Mouse (Mus musculus) limb, embryonic 11.5 days (tissue): ENCODE results near the gene E030018B13Rik. TPM values are rescaled to one million over a fixed set of nuclear protein-coding genes. Genes with fewer than 3 reads are reported as not detected.

Experiments
- ATAC-seq: fragments of 200-750 bp; cut with Nextera tagmentation; 2 replicates; pipeline ENCODE4 v1.8.0; 2017; ENCODE audit warnings: low read depth; ENCODE audit not compliant: insufficient number of reproducible peaks, low FRiP score, low TSS enrichment
- DNase-seq: peaks from one replicate; pipeline ENCODE4 v3.0.0-alpha.2; 2015; ENCODE audit warnings: low spot score
- H3K27ac ChIP-seq: fragments of 300-500 bp; sonication (generic); replicated peaks from 2 replicates; pipeline ENCODE4 v1.5.1; 2014; ENCODE audit warnings: low read depth, mild to moderate bottlenecking, low read length
- H3K27me3 ChIP-seq: fragments of 300-500 bp; sonication (generic); 2 replicates; pipeline ENCODE4 v1.6.1; 2014; ENCODE audit warnings: mild to moderate bottlenecking, low read length, mixed read lengths; ENCODE audit not compliant: control insufficient read depth, insufficient read depth
- H3K36me3 ChIP-seq: fragments of 300-500 bp; sonication (generic); 2 replicates; pipeline ENCODE4 v1.6.1; 2014; ENCODE audit warnings: mild to moderate bottlenecking, low read length, moderate library complexity, mixed read lengths; ENCODE audit not compliant: control insufficient read depth, insufficient read depth
- H3K4me1 ChIP-seq: fragments of 300-500 bp; sonication (generic); 2 replicates; pipeline ENCODE4 v1.6.1; 2014; ENCODE audit warnings: low read length, mixed read lengths; ENCODE audit not compliant: control insufficient read depth, insufficient read depth
- H3K4me2 ChIP-seq: fragments of 300-500 bp; sonication (generic); 2 replicates; pipeline ENCODE4 v1.6.1; 2014; ENCODE audit warnings: low read depth, mild to moderate bottlenecking, moderate library complexity; ENCODE audit not compliant: severe bottlenecking
- H3K4me3 ChIP-seq: fragments of 300-500 bp; sonication (generic); 2 replicates; pipeline ENCODE4 v1.5.1; 2014; ENCODE audit warnings: low read depth, low read length
- H3K9ac ChIP-seq: fragments of 300-500 bp; sonication (generic); 2 replicates; pipeline ENCODE4 v1.6.1; 2014; ENCODE audit warnings: mild to moderate bottlenecking, low read length
- H3K9me3 ChIP-seq: fragments of 300-500 bp; sonication (generic); 2 replicates; pipeline ENCODE4 v1.6.1; 2016; ENCODE audit warnings: low read length; ENCODE audit not compliant: control insufficient read depth
- WGBS: fragments of 180-500 bp; shearing (Covaris S2); extraction: QIAGEN DNeasy Blood & Tissue Kit; methylation state at CpG from one replicate; pipeline ENCODE4 v1.1.7; 2014; 5-methylcytosine and 5-hydroxymethylcytosine counted together
- polyA plus RNA-seq: library from polyadenylated mRNA; unstranded; fragments of >200 nt; fragmentation: Nextera tagmentation; extraction: Ambion mirVana; gene quantifications from 2 replicates; pipeline ENCODE4 v1.2.1, GENCODE M21; 2014

Gene E030018B13Rik
- polyA plus RNA-seq, 1 experiment from 2014 or later = not detected

DNA sequence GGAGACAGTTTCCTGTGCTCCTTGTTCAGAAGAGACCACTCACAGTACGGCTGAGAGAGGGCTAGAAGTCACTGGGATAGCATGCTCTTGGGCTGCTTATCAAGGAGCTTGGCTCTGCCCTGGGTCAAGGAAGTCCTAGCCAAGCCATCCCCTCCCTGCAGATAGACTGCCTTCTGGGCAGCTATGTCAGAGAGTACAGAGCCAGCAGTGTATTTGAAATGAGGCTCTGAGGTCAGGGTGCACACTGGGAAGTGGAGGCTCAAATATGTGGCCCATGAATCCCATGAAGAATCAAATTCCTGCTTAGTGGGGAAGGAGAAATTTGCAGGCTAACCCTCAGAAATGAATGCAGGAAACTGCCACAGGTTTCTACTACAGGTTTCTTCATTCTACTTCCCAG, 17.9 kb downstream of the E030018B13Rik start:
- H3K4me1 ChIP-seq = peaks cover 4% of the 10 kb centered on the region; the same call in 1 of the 2 replicates
- ATAC-seq (no peak), DNase-seq (no peak)
- WGBS = 77% methylated on average over 1 of the region's 1 CpGs
- H3K36me3 ChIP-seq = no peaks in the 10 kb centered on the region
- H3K4me2 ChIP-seq = no peak overlapping the region
- no peaks in the 10 kb centered on the region for H3K27me3 ChIP-seq
- no peak overlapping the region for H3K27ac ChIP-seq
- H3K9me3 ChIP-seq = no peaks in the 10 kb centered on the region
- no peak overlapping the region for H3K4me3 ChIP-seq
- no peak overlapping the region for H3K9ac ChIP-seq

DNA sequence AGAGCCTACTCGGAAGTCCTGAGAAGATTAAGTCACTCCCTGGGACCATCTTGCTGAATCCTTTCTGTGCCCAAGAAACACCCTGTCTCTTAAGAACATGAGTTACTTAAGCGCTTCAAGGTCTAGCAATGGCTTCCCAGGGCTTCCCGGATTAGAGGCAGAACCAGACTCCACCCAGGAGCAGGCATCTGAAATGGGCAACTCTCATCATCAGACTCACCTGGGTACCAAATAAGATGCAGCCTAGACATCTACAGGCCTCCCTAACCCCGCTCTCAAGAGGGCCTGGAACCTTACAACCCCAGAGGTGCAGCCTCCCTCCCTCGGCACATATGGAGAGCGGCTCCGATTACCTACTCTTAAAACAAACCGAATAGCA, 19.1 kb downstream of the E030018B13Rik start:
- peak overlapping the region; percentile 95 for H3K4me2 ChIP-seq
- H3K27me3 ChIP-seq = no peaks in the 10 kb centered on the region
- H3K9me3 ChIP-seq = no peaks in the 10 kb centered on the region
- H3K9ac ChIP-seq = no peak overlapping the region
- 14% methylated on average over 8 of the region's 8 CpGs for WGBS
- H3K4me3 ChIP-seq = peak overlapping the region; percentile 67
- DNase-seq (no peak), ATAC-seq (no peak)
- H3K36me3 ChIP-seq = no peaks in the 10 kb centered on the region
- no peak overlapping the region for H3K27ac ChIP-seq
- peaks cover 4% of the 10 kb centered on the region; the same call in 1 of the 2 replicates for H3K4me1 ChIP-seq

DNA sequence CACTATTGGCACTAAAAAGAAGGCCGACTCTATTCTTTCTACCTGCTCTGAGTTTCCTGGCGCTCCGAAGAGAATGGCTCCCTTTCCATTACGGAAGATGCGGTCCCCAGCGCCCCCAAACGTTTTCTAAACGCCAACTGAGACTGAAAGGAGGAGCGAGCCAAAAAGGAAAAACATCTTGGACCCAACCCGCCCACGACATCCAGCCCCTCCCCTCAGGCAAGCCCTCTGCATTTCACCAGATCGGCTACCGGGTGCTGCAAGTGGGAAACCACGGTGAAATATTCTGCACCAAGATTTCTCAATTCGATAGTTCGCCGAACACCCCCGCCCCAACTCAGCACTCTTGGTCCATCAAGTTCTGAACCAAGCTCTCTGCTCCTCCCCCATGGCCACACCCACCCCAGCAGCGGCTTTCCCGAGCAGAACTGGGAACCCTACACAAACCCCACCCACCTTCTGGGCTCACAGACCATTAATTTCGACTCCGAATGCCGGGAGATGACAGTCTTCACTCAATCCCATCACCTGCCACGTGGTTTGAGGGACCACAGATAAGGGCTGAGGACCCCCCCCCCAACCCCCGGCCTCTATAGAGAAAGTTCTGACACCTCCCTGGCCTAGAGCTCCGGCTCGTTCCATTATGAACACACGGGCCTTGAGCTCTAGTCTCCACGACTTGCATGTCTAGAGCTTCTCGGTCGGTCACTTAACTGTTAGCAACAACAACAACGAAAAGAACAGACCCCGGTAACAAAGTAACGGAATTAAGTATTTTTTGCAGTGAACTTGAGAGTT, 19.7 kb downstream of the E030018B13Rik start:
- WGBS = under 1% methylated on average over 34 of the region's 34 CpGs
- Histone ChIP-seq H3K27ac (no peak overlapping the region), H3K4me2 (peak overlapping the region; percentile 95)

DNA sequence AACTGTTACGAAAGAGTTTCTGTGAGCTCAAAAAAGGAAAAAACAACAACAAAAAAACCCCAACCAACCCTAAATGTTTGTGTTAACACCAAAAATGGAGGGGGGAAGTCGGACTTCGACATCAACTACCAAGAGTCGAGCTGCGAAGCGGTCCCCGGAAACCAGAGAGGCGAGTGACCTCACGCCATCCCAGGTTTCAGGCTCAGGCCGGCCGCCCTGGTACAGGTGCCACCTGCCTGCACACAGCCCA, 20.3 kb downstream of the E030018B13Rik start:
- Histone ChIP-seq H3K9me3 (no peaks in the 10 kb centered on the region), H3K27me3 (no peaks in the 10 kb centered on the region), H3K4me3 (peak overlapping the region; percentile 67), H3K36me3 (no peaks in the 10 kb centered on the region), H3K9ac (peak overlapping the region; percentile 50), H3K4me2 (peak overlapping the region; percentile 95), H3K4me1 (peaks cover 4% of the 10 kb centered on the region; the same call in 1 of the 2 replicates), H3K27ac (no peak overlapping the region)
- WGBS = under 1% methylated on average over 11 of the region's 11 CpGs
- DNase-seq = no peak
- no peak for ATAC-seq

More for the DNA sequence above, 19.7 kb downstream of the E030018B13Rik start:
- ATAC-seq (no peak), DNase-seq (peak; percentile 67)
- peak overlapping the region; percentile 27; the same call in 1 of the 2 replicates for H3K9ac ChIP-seq
- no peaks in the 10 kb centered on the region for H3K9me3 ChIP-seq
- no peaks in the 10 kb centered on the region for H3K27me3 ChIP-seq
- H3K4me1 ChIP-seq = peaks cover 4% of the 10 kb centered on the region; the same call in 1 of the 2 replicates
- peak overlapping the region; percentile 67 for H3K4me3 ChIP-seq
- H3K36me3 ChIP-seq = no peaks in the 10 kb centered on the region

DNA sequence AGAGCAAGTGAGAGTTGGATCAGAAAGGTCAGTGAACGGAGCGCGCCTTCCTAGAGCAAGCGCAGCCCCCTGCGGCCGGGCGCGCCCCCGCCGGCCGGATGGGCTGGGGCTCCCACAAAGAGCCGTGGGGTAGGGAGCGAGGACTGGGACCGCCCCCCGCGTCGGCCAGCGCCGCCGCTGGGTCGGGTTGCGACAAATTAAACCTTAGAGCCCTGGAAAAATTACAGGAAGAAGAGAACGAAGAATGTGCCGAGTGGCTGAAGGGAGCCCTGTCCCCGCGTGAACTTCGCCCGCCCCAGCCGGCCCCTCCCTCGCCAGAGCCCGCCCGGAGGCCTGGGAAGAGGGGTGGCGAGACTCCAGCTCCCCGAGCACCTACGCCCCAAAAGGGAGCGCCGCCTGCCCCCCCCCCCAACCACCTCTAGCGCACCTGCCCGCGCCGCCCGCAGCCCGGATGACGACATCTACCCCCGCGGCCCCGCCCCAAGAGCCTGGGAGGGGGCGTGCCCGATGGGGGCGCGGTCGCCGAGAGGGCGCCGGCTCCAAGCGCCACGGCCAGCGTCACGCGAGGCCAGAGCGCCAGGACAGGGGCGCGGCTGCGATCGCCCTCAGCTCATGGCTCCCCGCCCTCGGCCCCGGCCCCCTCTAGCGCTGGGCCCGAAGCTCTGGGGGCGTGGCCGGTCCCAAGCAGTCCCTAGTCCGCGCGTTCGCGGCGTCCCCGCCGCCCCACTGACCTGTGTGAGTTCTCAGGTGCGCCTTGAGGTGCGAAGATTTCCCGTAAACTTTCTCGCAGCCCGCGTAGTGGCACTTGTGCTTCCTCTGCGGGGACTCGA, 20.8 kb downstream of the E030018B13Rik start:
- no peaks in the 10 kb centered on the region for H3K36me3 ChIP-seq
- no peaks in the 10 kb centered on the region for H3K9me3 ChIP-seq
- H3K27me3 ChIP-seq = no peaks in the 10 kb centered on the region
- peak; percentile 81 for DNase-seq
- WGBS = under 1% methylated on average over 64 of the region's 88 CpGs
- ATAC-seq = peak; percentile 15
- H3K4me3 ChIP-seq = peak overlapping the region; percentile 67
- peak overlapping the region; percentile 95 for H3K4me2 ChIP-seq
- H3K27ac ChIP-seq = peak overlapping the region; percentile 77
- peaks cover 4% of the 10 kb centered on the region; the same call in 1 of the 2 replicates for H3K4me1 ChIP-seq
- peak overlapping the region; percentile 75 for H3K9ac ChIP-seq

DNA sequence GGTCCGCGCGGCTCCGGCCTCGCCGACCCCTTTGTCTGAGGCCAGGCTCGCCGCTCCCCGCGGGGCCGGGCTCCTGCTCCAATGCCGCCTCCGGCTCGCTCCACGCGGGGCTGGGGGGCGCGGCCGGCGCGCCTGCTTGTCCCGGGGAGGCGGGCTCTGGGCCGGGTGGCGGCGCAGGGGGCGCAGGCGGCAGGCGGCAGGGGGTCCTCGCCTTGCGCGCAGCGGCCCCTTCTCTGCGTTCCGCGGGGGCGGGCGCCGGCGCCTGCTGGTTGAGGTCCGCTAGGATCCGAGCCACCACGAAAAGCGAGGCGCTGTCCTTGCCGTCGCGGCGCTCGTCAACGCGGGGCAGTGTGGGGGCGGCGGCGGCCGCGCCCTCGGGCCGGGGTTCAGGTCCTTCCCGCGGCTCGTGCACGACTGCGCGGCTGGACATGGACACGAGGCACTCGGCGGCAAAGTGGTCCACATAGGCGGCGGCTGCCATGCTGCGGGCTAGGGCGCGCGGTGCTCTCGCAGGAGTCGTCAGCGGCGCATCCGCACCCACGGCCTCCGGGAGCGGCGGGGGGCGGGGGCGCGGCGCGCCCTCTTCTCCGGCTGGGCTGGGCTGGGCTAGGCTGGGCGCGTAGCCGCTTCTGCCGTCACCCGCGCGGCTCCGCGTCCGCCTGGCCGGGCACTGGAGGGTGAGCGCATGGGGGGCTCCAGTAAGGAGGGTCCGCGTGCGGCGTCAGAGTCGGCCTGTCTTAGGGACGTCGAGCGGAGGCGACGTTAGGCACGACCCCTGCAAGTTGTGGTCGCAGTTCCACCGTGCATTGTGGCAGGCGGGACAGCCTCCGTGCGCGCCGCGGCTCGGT, 21.6 kb downstream of the E030018B13Rik start:
- no peaks in the 10 kb centered on the region for H3K27me3 ChIP-seq
- no peaks in the 10 kb centered on the region for H3K9me3 ChIP-seq
- no peaks in the 10 kb centered on the region for H3K36me3 ChIP-seq
- H3K9ac ChIP-seq = peak overlapping the region; percentile 75
- DNase-seq (no peak), ATAC-seq (peak; percentile 67)
- under 1% methylated on average over 97 of the region's 121 CpGs for WGBS
- H3K4me2 ChIP-seq = peak overlapping the region; percentile 95
- peak overlapping the region; percentile 77 for H3K27ac ChIP-seq
- H3K4me1 ChIP-seq = peaks cover 4% of the 10 kb centered on the region; the same call in 1 of the 2 replicates
- H3K4me3 ChIP-seq = peak overlapping the region; percentile 67

DNA sequence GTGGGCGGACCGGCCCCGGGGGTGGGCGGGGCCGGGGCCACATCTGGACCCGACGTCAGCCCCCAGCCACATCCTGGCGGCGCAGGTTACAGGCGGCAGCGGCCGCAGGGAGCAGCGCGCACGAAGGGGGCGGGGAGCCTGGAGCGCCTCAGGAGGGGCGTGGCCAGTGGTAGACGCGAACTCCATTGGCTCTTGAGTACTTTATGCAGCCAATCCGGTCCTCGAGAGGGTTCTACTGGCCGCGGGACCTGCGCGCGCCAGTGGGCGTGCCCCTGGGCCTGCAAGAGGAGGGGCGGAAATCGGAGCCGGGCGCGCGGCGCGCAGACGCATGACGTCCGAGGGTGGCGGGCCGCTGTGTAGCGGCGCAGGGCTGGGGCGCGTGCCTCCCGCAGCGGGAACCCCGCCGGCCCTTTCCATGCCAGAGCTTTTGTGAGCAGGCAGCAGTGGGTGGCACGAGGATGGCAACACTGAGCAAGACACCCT, 22.3 kb downstream of the E030018B13Rik start, which contains the start of gene Klf13:
Gene Klf13, minus strand, starts transcription at position 2 of the 483 bp plus-strand sequence.
- peak; percentile 97 for DNase-seq
- peak within 1 kb of the TSS; percentile 95 for H3K4me2 ChIP-seq
- H3K9me3 ChIP-seq = no peaks in the 10 kb centered on the region
- peak within 1 kb of the TSS; percentile 76 for H3K9ac ChIP-seq
- H3K4me1 ChIP-seq = peaks cover 4% of the 10 kb centered on the region; the same call in 1 of the 2 replicates
- peak; percentile 93 for ATAC-seq
- H3K27me3 ChIP-seq = no peaks in the 10 kb centered on the region
- no peaks in the 10 kb centered on the region for H3K36me3 ChIP-seq
- H3K27ac ChIP-seq = peak within 1 kb of the TSS; percentile 77
- peak within 1 kb of the TSS; percentile 67 for H3K4me3 ChIP-seq
- WGBS = under 1% methylated on average over 39 of the region's 50 CpGs
